Mouse (Mus musculus): ENCODE measurements around the gene Grik5.

- no peak for TF ChIP-seq CTCF (IDR thresholded peaks at IDR 0.05; ENCODE audit: low read depth)
- no peak for TF ChIP-seq EP300 (optimal IDR thresholded peaks at IDR 0.05)
Observed at GRCm38 (mm10) chr7:25087972-25088371, 15.8 kb upstream of the Grik5 start.
